Mouse (Mus musculus): ENCODE measurements around the gene Gm49396.

DNA sequence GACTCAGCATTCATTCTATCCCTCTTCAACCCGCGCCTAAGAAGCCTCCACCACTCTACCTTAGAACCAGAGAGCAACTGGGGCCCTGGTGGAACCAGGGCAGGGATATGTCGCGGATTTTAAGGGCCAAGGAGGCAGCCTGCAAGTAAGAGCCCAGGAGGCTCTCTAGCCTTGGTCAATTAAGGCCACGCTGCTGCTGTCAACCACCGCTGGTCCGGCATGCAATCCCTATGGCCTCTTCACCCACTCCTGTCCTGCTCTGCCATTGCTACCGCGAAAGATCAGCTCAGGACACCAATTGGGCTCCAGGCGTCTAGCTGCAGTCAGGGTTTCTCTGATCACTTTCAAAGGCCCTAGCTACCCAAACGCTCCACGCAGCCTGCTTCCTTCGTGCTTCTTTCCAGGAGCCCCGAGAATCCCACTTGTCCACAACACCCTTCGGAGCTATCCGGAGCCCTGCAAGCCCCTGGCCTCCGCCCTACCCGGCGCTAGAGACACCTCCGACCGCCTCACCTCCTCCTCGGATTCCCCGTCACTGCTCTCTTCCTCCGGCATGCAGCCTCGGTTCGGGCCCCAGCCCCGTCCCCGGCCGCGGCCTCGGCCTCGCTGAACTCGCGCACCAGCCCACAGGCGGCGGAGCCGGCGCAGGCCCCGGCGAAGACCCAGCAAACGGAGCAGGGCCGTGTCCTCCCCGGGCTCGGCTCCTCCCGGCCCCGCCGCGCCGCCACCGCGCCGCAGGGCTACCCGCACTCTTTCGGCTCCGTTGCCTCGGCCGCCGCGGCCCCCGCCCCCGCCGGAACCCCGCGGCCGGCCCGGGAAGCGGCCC, 24.9 kb downstream of the Gm49396 start:
- TF ChIP-seq POLR2A (IDR thresholded peaks at IDR 0.05; ENCODE audit: borderline replicate concordance, extremely low read depth, insufficient read depth, insufficient read length, poor library complexity, severe bottlenecking) (no peak), CTCF (IDR thresholded peaks at IDR 0.05; ENCODE audit: borderline replicate concordance, extremely low read depth, insufficient read depth, insufficient read length) (no peak)

Data from brain, embryonic 14.5 days (tissue).